Mouse (Mus musculus): ENCODE results near the gene Mlip. TPM values are rescaled to one million over a fixed set of nuclear protein-coding genes. Genes with fewer than 3 reads are reported as not detected.

Mlip gene
- polyA plus RNA-seq, 1 experiment: not detected

DNA sequence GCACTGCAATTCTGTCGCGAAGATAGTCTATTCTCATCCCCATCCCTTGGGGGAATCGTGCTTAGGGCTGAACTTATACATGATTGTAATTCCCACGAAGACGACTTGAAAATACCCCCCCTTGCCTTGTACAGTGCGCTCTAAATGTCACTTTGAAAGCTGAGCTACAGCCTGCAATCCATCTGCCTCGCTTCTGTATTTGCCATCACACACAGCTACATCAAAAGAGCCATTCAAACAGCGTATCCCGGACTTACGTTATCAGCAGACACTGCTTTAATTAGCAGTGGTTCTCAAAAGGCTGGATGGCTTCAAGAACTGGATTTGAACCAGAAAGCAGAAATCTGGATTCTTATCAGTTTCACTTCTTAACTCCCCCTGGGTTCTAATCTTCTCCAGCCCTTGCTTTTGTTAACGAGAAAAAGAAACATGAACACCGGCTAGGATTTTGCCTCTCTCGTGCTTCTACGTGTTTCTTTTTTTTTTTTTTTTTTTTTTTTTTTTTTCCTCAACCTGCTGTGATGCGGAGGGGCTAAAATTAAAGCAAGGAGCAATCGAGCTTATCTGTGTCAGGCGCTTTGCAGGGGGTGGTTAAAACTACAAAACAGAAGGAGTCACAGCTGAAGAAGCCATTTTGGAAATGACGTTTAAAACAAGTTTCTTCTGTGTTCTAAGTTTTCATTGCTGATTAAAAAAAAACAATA lies 12.5 kb downstream of the Mlip start:
- TF ChIP-seq CTCF (IDR thresholded peaks at IDR 0.05; ENCODE audit: control insufficient read depth, insufficient read depth, low read length) (no peak), POLR2A (IDR thresholded peaks at IDR 0.05; ENCODE audit: borderline replicate concordance, control insufficient read depth, low read depth, low read length) (no peak)
- Histone ChIP-seq H3K27ac (ENCODE audit: control insufficient read depth, insufficient read depth, low read depth, low read length, poor library complexity) (no peak overlapping the region), H3K4me1 (ENCODE audit: control insufficient read depth, insufficient read depth, low read length) (no peaks in the 10 kb centered on the region), H3K4me3 (replicated peaks; ENCODE audit: control insufficient read depth, low read depth, low read length) (no peak overlapping the region)
- WGBS: 69% methylated on average over 18 of the region's 18 CpGs

DNA sequence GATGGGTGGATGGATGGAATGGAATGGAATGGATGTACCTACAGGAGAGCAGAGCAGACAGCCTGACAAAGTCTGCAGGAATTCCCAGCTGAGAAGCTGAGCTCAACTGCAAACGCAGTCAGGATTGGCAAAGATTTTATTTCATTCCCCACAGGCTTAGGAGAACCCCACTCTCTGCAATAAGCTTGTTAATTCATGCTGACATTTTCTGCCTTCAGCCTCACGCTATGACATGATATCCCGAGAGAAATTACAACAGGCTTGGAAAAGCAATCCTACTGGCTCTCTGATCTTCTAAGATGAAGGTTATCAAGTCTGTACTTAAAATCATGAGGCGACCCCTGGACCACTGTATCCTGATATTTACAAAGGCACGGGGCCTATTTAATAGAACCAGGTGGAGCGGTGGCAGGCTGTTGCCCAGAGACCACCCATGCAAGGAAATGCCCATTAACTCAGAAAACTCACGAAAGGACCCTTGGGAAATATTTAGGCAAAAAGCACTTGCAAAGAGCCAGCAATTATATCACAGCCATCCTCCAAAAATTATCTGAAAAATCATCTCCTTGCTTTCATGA lies 13.1 kb downstream of the Mlip start:
- Histone ChIP-seq H3K4me3 (replicated peaks; ENCODE audit: control insufficient read depth, low read depth, low read length) (no peak overlapping the region), H3K4me1 (ENCODE audit: control insufficient read depth, insufficient read depth, low read length) (no peaks in the 10 kb centered on the region), H3K27ac (ENCODE audit: control insufficient read depth, insufficient read depth, low read depth, low read length, poor library complexity) (no peak overlapping the region)
- TF ChIP-seq CTCF (IDR thresholded peaks at IDR 0.05; ENCODE audit: control insufficient read depth, insufficient read depth, low read length): no peak
- no peak for TF ChIP-seq POLR2A (IDR thresholded peaks at IDR 0.05; ENCODE audit: borderline replicate concordance, control insufficient read depth, low read depth, low read length)
- WGBS: 83% methylated on average over 7 of the region's 7 CpGs

DNA sequence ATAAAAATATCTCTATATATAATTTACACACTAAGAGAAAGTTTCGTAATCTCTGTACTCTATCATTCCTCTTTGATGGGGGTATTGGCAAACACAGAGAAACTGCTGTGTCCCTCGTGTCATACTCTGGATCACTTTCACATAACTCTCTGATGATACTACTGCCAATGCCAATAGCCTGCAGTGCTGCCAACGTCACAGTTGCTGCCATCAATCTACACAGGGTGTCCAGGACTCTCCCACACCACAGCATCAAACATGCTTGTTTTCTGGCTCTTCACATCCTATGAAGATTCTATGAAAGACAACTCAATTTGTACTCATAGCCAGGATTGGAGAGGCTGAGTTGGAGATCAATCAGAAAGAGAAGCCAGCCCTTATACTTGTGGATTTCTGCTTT lies 17.4 kb downstream of the Mlip start:
- H3K27ac ChIP-seq (ENCODE audit: control insufficient read depth, insufficient read depth, low read depth, low read length, poor library complexity): no peak overlapping the region
- no peaks in the 10 kb centered on the region for H3K4me1 ChIP-seq (ENCODE audit: control insufficient read depth, insufficient read depth, low read length)
- 73% methylated on average over 3 of the region's 3 CpGs for WGBS
- no peak overlapping the region for H3K4me3 ChIP-seq (replicated peaks; ENCODE audit: control insufficient read depth, low read depth, low read length)
- TF ChIP-seq POLR2A (IDR thresholded peaks at IDR 0.05; ENCODE audit: borderline replicate concordance, control insufficient read depth, low read depth, low read length) (no peak), CTCF (IDR thresholded peaks at IDR 0.05; ENCODE audit: control insufficient read depth, insufficient read depth, low read length) (no peak)

DNA sequence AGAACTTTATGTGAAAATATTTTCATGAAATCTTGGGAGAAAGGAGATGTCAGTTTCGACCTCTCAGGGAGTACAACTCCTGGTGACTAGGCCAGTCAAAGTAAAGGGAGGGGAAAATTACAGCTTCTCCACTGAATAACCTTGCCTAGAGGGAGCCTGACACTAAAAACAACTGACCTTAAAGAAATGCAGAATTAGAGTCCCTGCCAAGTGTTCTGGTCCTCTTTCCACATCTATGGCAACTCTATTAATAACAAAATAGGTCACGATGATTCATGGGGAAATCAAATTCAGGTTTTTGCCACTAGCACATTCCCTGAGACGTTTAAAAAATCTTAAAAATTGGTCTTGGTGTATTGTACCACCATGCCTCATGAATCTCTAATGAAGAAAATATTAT lies 34.4 kb downstream of the Mlip start:
- H3K4me3 ChIP-seq (replicated peaks; ENCODE audit: control insufficient read depth, low read depth, low read length): no peak overlapping the region
- WGBS: 74% methylated on average over 3 of the region's 3 CpGs
- TF ChIP-seq CTCF (IDR thresholded peaks at IDR 0.05; ENCODE audit: control insufficient read depth, insufficient read depth, low read length): no peak
- TF ChIP-seq POLR2A (IDR thresholded peaks at IDR 0.05; ENCODE audit: borderline replicate concordance, control insufficient read depth, low read depth, low read length): no peak

DNA sequence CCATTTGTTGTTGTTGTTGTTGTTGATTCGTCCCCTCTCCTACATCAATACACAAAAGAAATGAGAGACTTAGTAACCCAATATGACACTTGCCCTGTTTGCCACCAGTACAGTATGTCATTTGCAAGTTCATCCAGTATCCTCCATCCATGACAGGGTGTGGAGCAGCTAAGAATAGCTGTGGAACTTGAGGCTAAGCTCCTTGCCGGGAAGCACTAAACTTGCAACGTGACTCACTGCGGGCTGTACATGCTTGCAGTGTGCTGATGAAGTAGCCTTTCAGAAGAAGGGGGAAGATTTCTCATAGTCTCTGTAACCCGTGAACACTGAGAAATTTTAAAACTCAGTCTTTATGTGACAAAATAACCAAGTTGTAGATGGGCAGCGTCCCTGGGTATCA lies 42.2 kb downstream of the Mlip start:
- Histone ChIP-seq H3K4me3 (replicated peaks; ENCODE audit: control insufficient read depth, low read depth, low read length) (no peak overlapping the region), H3K4me1 (ENCODE audit: control insufficient read depth, insufficient read depth, low read length) (no peaks in the 10 kb centered on the region), H3K27ac (ENCODE audit: control insufficient read depth, insufficient read depth, low read depth, low read length, poor library complexity) (no peak overlapping the region)
- no peak for TF ChIP-seq CTCF (IDR thresholded peaks at IDR 0.05; ENCODE audit: control insufficient read depth, insufficient read depth, low read length)
- TF ChIP-seq POLR2A (IDR thresholded peaks at IDR 0.05; ENCODE audit: borderline replicate concordance, control insufficient read depth, low read depth, low read length): no peak
- 78% methylated on average over 6 of the region's 6 CpGs for WGBS

More for the DNA sequence above, 34.4 kb downstream of the Mlip start:
- no peak overlapping the region for H3K27ac ChIP-seq (ENCODE audit: control insufficient read depth, insufficient read depth, low read depth, low read length, poor library complexity)
- H3K4me1 ChIP-seq (ENCODE audit: control insufficient read depth, insufficient read depth, low read length): no peaks in the 10 kb centered on the region

DNA sequence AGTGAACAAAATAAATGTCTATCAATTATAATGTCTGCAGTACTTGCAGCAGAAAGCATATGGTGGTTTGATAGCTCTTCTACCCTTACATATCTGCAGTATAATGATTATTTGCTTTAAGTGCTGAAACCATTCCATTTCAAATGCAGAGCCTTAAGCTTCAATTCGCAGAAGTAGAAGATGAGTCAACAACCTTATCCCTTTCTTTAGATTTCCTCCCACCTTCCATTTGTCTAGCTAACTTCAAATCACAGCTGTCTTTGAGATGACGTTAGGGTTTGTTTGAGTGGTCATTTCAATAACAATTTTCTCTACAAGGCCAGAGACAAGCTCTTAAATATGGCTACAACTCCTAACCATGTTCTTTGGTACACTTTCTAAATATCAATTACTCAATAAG lies 47.4 kb downstream of the Mlip start:
- H3K4me3 ChIP-seq (replicated peaks; ENCODE audit: control insufficient read depth, low read depth, low read length): no peak overlapping the region
- H3K27ac ChIP-seq (ENCODE audit: control insufficient read depth, insufficient read depth, low read depth, low read length, poor library complexity): no peak overlapping the region
- H3K4me1 ChIP-seq (ENCODE audit: control insufficient read depth, insufficient read depth, low read length): no peaks in the 10 kb centered on the region
- TF ChIP-seq POLR2A (IDR thresholded peaks at IDR 0.05; ENCODE audit: borderline replicate concordance, control insufficient read depth, low read depth, low read length): no peak
- TF ChIP-seq CTCF (IDR thresholded peaks at IDR 0.05; ENCODE audit: control insufficient read depth, insufficient read depth, low read length): no peak
- WGBS: 77% methylated on average over 2 of the region's 2 CpGs

DNA sequence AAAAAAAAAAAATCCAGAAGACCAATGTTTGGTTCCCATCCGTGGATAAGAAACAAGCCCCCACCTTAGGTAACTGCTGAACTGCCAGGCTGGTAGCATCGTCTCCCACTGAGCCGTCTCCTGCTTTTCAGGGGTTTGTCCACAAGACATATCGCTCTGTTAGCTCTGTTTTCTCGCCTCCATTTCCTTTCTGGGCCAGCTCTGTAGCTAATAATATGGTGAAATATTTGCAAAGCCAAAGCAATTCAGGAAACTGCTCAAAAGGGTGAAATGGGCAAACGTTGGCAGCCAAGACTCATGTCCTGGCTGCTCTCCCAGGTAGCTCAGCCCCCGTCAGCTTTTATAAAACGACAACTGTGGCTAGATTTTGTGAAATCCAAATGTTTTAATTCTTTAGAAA lies 50.4 kb downstream of the Mlip start:
- H3K4me3 ChIP-seq (replicated peaks; ENCODE audit: control insufficient read depth, low read depth, low read length): no peak overlapping the region
- WGBS: 67% methylated on average over 8 of the region's 8 CpGs
- TF ChIP-seq POLR2A (IDR thresholded peaks at IDR 0.05; ENCODE audit: borderline replicate concordance, control insufficient read depth, low read depth, low read length) (no peak), CTCF (IDR thresholded peaks at IDR 0.05; ENCODE audit: control insufficient read depth, insufficient read depth, low read length) (no peak)
- no peak overlapping the region for H3K27ac ChIP-seq (ENCODE audit: control insufficient read depth, insufficient read depth, low read depth, low read length, poor library complexity)
- no peaks in the 10 kb centered on the region for H3K4me1 ChIP-seq (ENCODE audit: control insufficient read depth, insufficient read depth, low read length)

DNA sequence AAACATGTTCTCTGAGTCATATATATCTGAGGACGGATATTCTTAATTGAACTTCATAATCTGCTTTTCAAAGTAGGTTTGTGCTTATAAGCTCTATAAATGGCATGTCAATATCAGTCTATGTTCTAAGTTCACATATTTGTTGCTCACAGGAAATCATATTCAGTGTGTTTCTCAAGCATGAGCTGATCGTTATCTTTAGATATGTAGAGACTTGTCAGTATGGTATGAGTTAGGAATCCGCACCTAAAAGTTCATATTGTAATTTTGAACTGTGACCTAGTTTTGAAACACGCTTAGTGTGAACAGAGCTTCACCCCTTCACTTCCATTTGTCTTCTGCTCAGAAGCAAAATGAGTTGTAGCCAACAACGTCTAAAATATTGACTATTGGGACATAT lies 64.8 kb downstream of the Mlip start:
- 81% methylated on average over 5 of the region's 5 CpGs for WGBS
- no peaks in the 10 kb centered on the region for H3K4me1 ChIP-seq (ENCODE audit: control insufficient read depth, insufficient read depth, low read length)
- H3K4me3 ChIP-seq (replicated peaks; ENCODE audit: control insufficient read depth, low read depth, low read length): no peak overlapping the region
- no peak for TF ChIP-seq CTCF (IDR thresholded peaks at IDR 0.05; ENCODE audit: control insufficient read depth, insufficient read depth, low read length)
- TF ChIP-seq POLR2A (IDR thresholded peaks at IDR 0.05; ENCODE audit: borderline replicate concordance, control insufficient read depth, low read depth, low read length): no peak
- no peak overlapping the region for H3K27ac ChIP-seq (ENCODE audit: control insufficient read depth, insufficient read depth, low read depth, low read length, poor library complexity)
